Mouse (Mus musculus) ZHBTc4 (cell line): ENCODE data around the gene Cdc42ep1.

Source experiments
- DNase-seq: peaks from one replicate; pipeline ENCODE4 v3.0.0-alpha.2; 2011; ENCODE audit warnings: low read depth, low spot score

The Cdc42ep1 gene

GRCm38 (mm10) chr15:78849485-78849884 is 7.1 kb downstream of the Cdc42ep1 start:
- no peak for DNase-seq

DNA sequence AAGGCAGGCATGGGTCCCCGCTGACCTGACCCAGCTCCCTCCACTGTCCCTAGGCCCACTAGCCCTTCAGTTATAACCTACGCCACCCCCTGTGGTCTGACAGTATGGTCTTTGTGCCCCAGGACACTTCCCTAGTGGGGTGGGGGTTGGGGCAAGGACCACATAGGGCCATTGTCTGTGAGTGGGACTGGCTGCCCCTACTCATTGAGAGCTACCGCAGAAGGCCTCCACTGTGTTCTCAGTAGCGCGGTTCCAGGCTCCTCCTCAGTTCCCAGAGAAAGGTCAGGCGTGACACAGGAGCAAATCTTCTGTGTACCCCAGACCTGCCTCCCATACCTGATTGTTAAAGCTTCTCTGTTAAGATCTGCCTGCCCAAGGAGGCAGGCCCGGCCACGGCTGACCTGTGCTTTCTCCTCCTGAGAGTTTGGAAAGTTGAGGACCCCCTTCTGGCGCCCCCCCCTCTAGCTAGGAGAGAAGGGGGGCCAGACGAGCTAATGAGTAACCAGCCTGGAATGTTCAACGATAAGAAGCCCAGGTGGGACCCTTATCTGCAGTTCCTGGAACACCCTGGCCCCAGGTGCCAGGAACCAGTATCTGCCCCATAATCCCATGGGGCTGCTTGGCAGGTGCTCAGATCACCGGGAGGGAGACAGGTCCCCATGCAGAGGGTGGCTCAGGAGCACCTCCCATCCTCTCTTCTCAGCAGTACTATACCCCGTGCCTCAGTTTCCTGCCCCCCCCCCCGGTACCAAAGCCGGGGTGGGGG is 7.8 kb downstream of the Cdc42ep1 start:
- DNase-seq: no peak

- no peak for DNase-seq
Measured at GRCm38 (mm10) chr15:78850944-78851343, 8.5 kb downstream of the Cdc42ep1 start.

DNA sequence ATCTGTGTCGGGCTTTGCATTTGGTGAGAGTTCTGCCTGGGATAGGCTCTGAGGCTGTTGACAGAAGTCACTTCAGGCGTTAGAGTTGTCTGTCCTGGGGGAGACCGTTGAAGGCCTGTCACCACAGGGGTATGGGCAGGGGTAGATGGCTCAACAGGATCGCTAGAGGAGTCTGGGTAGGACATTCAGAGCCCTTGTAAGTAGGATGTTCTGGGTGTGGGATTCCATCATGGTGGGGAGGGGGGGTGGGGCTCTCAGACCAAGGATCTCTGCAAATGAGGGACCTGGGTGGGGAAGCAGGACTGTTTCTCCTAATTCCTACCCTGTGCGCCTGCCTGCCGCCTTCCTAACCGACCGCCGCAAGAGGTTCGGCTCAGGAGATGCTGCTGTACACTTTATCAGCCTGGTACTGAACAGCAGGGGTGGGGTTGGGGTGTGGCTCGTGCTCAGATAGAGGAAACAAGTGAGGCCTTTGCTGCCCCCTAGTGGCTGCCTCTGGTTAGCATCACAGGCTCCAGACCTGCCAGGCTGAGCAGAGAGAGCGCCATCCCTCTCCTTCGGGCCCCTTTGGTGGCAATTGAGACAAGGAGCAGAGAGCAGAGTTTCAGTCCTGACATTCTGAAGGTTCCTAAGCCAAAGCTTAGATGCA is 9.2 kb downstream of the Cdc42ep1 start:
- DNase-seq: peak; percentile 95

GRCm38 (mm10) chr15:78855303-78855965 is 13.0 kb downstream of the Cdc42ep1 start, which contains the start of gene Lgals2:
Gene Lgals2 (minus strand): TSS chr15:78855529.
- no peak for DNase-seq

GRCm38 (mm10) chr15:78857009-78857408 is 14.6 kb downstream of the Cdc42ep1 start:
- DNase-seq: no peak

DNA sequence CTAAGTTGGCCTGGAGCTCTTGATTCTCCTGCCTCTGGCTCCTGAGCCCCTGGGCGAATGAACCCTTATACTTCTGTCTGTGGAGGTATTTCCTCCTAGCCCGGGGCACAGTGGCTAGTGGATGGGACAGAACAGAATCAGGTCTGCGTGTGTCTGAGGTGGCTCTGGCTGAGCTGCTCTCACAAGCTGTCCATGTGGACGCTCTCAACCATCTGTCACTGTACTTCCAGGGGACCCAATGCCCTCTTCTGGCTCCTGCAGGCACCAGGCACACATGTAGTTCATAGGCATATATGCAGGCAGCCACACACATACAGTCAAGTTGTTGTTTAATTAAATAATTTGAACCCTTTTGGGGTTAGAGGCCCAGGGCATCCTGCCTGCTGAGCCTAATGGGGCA is 16.9 kb downstream of the Cdc42ep1 start:
- DNase-seq: no peak

GRCm38 (mm10) chr15:78859714-78860113 is 17.3 kb downstream of the Cdc42ep1 start:
- DNase-seq: no peak

DNA sequence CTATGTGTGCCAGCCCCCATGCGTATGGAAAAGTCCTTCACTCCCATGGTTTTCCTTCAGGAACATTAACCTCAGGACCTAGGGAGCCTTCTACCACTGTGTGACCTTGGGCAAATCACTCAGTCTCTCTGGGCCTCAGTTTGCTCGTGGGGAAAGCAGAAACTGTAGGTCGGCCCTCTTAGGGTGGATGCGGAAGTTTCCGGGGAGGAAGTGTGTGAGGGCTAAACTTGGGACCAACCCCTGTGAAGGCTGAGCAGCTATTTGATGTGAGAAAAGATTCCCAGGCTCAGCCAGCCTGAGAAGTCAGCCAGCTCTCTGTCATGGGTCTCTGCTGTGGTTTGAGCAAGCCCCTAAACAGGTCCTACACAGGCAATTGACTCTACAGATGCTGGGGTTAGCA is 19.9 kb downstream of the Cdc42ep1 start:
- DNase-seq: no peak

GRCm38 (mm10) chr15:78863154-78863553 is 20.7 kb downstream of the Cdc42ep1 start:
- no peak for DNase-seq

GRCm38 (mm10) chr15:78863852-78864253 is 21.4 kb downstream of the Cdc42ep1 start:
- DNase-seq: peak; percentile 77

GRCm38 (mm10) chr15:78868398-78868797 is 26.0 kb downstream of the Cdc42ep1 start:
- peak; percentile 56 for DNase-seq

DNA sequence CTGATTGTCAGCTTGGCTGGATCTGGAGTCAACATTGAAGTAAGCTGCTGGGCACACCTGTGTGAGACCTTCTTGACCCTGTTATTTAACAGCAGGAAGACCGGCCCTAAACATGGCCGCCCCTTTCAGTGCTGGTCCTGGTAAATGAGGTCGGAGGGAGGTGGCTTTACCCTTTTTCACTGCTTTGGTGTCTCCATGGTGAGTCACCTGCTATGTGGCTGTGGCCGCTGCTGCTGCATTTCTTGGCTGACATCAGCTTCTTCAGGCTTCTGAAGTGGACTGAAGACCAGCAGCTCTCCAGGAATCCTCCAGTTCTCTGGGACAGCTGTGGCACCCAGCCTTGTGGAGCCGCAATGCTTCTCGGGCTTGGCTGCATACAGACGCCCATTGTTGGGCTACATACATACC is 26.4 kb downstream of the Cdc42ep1 start:
- no peak for DNase-seq

- DNase-seq: peak; percentile 78
Measured at GRCm38 (mm10) chr15:78869775-78870174, 27.4 kb downstream of the Cdc42ep1 start.

- DNase-seq: no peak
Measured at GRCm38 (mm10) chr15:78872021-78872608, 29.7 kb downstream of the Cdc42ep1 start.

DNA sequence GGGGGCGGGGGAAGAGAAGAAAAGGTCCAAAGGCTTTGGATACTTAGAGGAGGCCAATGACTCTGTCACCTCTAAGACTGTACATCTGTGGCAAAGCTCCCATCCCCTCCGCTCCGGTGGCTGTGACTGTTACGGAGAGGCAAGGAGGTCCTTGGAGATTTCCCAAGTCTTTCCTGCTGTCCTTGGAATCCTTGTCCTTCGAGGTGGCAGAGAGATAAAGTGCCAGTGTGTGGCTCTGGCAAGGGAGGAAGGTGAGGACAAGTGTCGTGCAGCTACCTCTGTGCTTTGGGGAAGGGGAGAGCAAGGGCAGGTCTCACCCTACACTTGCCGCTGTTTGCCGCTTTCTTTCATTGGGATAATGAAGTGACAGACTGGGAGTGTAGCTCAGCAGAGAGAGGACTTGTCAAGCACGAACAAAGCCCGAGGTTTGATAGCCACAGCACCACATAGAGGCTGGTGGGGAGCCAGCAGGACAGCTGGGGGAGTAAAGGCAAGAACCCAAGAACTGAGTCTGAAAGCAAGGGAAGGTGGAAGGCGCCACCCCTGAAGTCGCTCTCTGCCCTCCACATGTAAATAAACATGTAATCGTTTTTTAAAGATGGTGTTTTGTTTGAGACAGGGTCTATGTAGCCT is 31.5 kb downstream of the Cdc42ep1 start:
- DNase-seq: peak; percentile 53

GRCm38 (mm10) chr15:78874989-78875388 is 32.6 kb downstream of the Cdc42ep1 start:
- DNase-seq: no peak

DNA sequence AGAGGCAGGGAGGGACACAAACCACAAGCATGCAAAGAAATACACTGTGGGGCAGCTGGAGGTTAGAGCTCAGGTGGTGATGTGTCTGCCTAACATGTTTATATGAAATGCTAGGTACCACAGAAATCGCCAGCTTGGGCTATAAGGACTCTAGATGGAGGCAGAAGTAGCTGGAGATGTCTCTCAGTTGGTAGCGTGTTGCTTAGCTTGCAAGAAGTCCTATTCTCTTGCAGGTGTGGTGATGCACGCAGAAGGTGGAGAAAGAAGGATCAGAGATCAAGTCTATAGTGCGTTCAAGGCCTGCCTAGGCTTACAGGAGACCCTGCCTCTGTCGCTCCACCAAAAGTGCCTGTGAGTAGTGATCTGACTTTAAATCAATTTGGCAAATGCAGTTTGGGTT is 33.1 kb downstream of the Cdc42ep1 start:
- DNase-seq: no peak

DNA sequence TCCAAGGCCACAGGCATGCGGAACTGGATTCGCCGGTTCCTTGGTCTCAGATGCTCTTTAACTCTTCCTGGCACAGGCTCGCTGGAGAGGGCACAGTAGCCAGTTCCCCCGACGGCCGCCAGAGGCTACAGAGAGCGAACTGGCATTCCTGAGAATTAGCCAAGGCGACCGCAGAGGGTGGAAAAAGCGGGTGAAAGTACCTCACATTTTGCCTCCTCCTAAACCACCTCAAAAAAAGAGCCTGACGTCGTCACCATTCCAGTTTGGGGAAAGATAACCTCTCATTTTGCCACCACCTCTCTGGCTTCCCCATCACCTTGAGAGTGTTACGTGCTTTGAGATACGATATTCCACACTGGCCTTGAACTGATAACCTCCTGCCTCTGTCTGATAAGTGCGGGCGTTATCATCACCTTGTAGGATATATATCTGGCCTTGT is 33.9 kb downstream of the Cdc42ep1 start:
- DNase-seq: peak; percentile 89

DNA sequence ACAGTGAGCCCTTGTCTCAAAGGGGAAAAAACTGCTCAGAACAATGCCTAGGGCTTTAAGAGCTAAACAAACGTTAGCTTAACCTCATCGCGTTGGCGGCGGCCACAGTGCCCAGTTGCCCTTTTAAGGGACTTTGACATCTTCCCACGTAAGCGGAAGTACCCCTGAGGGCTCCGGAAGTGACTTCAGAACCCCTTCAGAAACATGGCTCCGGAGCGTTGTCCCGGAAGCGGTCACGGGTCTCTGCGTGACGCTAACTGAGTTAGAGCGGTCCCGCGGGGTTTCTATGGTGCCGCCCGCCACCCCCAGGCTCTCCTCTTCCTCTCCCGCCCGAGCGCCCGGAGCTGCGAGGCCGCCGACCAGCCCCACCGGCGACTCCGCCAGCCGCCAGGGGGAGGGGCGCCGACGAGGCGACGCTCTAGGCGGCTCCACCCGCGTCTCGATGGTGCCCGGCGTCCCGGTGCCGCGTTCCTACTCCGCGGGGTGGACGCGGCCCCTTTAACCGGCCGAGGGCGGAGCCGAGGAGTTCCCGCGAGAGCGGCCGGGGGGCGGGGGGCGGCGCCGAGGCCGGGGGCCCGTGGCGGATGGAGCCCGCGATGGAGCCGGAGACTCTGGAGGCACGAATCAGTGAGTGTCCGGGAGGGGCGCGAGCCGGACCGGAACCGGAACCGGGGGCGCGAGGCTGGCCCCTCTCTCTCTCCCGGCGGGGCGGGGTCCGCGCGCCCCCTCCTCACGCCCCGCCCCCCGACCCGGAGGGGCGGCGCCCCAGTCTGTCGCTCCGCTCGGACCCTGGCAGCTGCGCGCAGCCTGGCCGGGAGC is 34.8 kb downstream of the Cdc42ep1 start, which contains the start of gene Gga1:
Gene Gga1, plus strand, starts transcription at position 200 of the 819 bp plus-strand sequence.
- peak; percentile 96 for DNase-seq
